Mouse (Mus musculus) bone marrow, adult 2 months (tissue): ENCODE measurements around the gene Ubxn6.

Experiments used
- CTCF ChIP-seq: fragments of 200-500 bp; IDR thresholded peaks from 2 replicates; pipeline ENCODE4 v1.5.1; 2011; ENCODE audit warnings: low read length, control low read depth; ENCODE audit not compliant: control insufficient read depth, insufficient read depth
- POLR2A ChIP-seq: fragments of 200-500 bp; IDR thresholded peaks from 2 replicates; pipeline ENCODE4 v1.6.1; 2011; ENCODE audit warnings: low read depth, mild to moderate bottlenecking, control low read depth, low read length, borderline replicate concordance; ENCODE audit not compliant: control insufficient read depth

- TF ChIP-seq POLR2A (no peak), CTCF (no peak)
Measured at GRCm38 (mm10) chr17:56098180-56098579, 23.4 kb upstream of the Ubxn6 start.
